Mouse (Mus musculus) duodenum, adult 2 months (tissue): ENCODE results near the gene Rft1. TPM values are rescaled to one million over a fixed set of nuclear protein-coding genes. Genes with fewer than 3 reads are reported as not detected.

Experiments
- polyA plus RNA-seq: library from polyadenylated mRNA; depleted of rRNA; stranded (reverse); fragments of >200 nt; gene quantifications from 2 replicates; pipeline ENCODE4 v1.2.3, GENCODE M21; 2012; ENCODE audit warnings: low replicate concordance; rRNA removed

The Rft1 gene
- polyA plus RNA-seq, result 4.1 and 4.6 TPM in 2 replicates

GRCm38 (mm10) chr14:30653943-30654659 lies at the start of gene Rft1:
Gene Rft1 (plus strand): TSS chr14:30654360.

GRCm38 (mm10) chr14:30625856-30626726 lies 28.1 kb upstream of the Rft1 start, which contains the start of gene Prkcd:
Gene Prkcd (minus strand): TSS chr14:30626210.

GRCm38 (mm10) chr14:30714799-30715617 lies 60.8 kb downstream of the Rft1 start, which contains the start of gene Sfmbt1:
Gene Sfmbt1 (plus strand): TSS chr14:30714849.

Other genes starting within 250 kb of the Rft1 start
- gene Dcp1a, start 174.8 kb upstream of the Rft1 start, polyA plus RNA-seq, result 18.2 and 32.6 TPM in 2 replicates
- gene Cacna1d, start 162.9 kb upstream of the Rft1 start, polyA plus RNA-seq, result 1.1 and 3.3 TPM in 2 replicates
- gene Tkt, start 106.0 kb upstream of the Rft1 start, polyA plus RNA-seq, result 502 and 506 TPM in 2 replicates
- 154 and 219 TPM in 2 replicates for gene Prkcd, start 28.1 kb upstream of the Rft1 start, polyA plus RNA-seq
- 0.27 and 0.34 TPM in 2 replicates for gene Sfmbt1, start 60.5 kb downstream of the Rft1 start, polyA plus RNA-seq
- 9.2 and 14.9 TPM in 2 replicates for gene Tmem110, start 171.2 kb downstream of the Rft1 start, polyA plus RNA-seq
- gene Mustn1, start 224.8 kb downstream of the Rft1 start, polyA plus RNA-seq, result 11.0 and 19.2 TPM in 2 replicates
- gene Itih4, start 232.1 kb downstream of the Rft1 start, polyA plus RNA-seq, result 0.05 and 1.2 TPM in 2 replicates